Mouse (Mus musculus) CH12.LX (cell line): Measurements from ENCODE around the gene Psg20.

Source experiments
- CHD2 ChIP-seq: IDR thresholded peaks from 2 replicates; pipeline ENCODE4 v1.6.1; 2011; ENCODE audit warnings: low read length, improper control_type of control experiment
- CTCF ChIP-seq, 2 experiments: IDR thresholded peaks in 1 of 2; conservative IDR thresholded peaks in 1 of 2; 2 replicates each; pipeline ENCODE4 v1.5.1; 2011 to 2012; ENCODE audit warnings: low read depth in 2 of 2, low read length in 2 of 2, improper control_type of control experiment in 1 of 2, inconsistent platforms in 1 of 2, mild to moderate bottlenecking in 1 of 2, moderate library complexity in 1 of 2
- E2F4 ChIP-seq: IDR thresholded peaks from 2 replicates; pipeline ENCODE4 v1.6.1; 2011; ENCODE audit warnings: low read depth, low read length, improper control_type of control experiment; ENCODE audit not compliant: insufficient replicate concordance
- GABPA ChIP-seq: IDR thresholded peaks from 2 replicates; pipeline ENCODE4 v1.6.1; 2012; ENCODE audit warnings: low read depth, low read length, improper control_type of control experiment, inconsistent platforms; ENCODE audit not compliant: insufficient replicate concordance
- MYC ChIP-seq: IDR thresholded peaks from 2 replicates; pipeline ENCODE4 v1.6.1; 2011; ENCODE audit warnings: low read depth, mild to moderate bottlenecking, improper control_type of control experiment, low read length
- POLR2A ChIP-seq: IDR thresholded peaks from 2 replicates; pipeline ENCODE4 v1.6.1; 2011; ENCODE audit warnings: low read depth, mild to moderate bottlenecking, improper control_type of control experiment, low read length
- POLR2AphosphoS2 ChIP-seq: IDR thresholded peaks from 2 replicates; pipeline ENCODE4 v1.6.1; 2011; ENCODE audit warnings: low read depth, low read length, improper control_type of control experiment
- TBP ChIP-seq: conservative IDR thresholded peaks from 2 replicates; pipeline ENCODE4 v1.6.1; 2011; ENCODE audit warnings: low read depth, low read length, improper control_type of control experiment
- ZNF384 ChIP-seq: IDR thresholded peaks from 2 replicates; pipeline ENCODE4 v1.6.1; 2012; ENCODE audit warnings: low read depth, low read length, improper control_type of control experiment, inconsistent platforms

DNA sequence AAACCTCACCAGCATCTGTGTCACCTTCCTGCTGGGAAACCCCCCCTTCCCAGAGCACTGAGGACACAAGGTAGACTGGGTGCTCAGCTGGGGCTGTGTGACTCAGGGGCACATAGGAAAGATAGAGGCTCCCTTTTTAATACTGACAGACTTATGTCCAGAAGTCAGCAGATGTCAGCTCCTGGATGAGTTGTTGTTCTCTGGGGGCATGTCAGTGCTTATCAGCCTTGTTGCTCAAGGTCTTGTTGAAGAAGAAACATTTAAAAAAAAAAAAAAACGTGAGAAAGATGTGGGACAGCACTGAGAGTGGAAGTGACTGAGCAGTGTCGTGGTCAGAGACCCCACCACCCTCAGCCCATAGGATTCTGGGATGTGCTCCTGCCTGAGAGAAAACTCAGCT, 31.8 kb upstream of the Psg20 start, which contains the start of gene Psg22:
- no peak for TF ChIP-seq MYC
- no peak for TF ChIP-seq CTCF (conservative IDR thresholded peaks at IDR 0.05 in 1 of 2, IDR thresholded peaks at IDR 0.05 in 1 of 2; ENCODE audit: low read depth in 2 of 2, low read length in 2 of 2)
- TF ChIP-seq TBP: no peak
- no peak for TF ChIP-seq GABPA
- no peak for TF ChIP-seq POLR2AphosphoS2
- TF ChIP-seq E2F4: no peak
- TF ChIP-seq ZNF384: no peak
- TF ChIP-seq CHD2: no peak
- TF ChIP-seq POLR2A: no peak
